Mouse (Mus musculus) liver, postnatal 0 days (tissue): ENCODE measurements around the gene Acvr1b. TPM values are rescaled to one million over a fixed set of nuclear protein-coding genes. Genes with fewer than 3 reads are reported as not detected.
A peak's percentile ranks its signal among the peaks of the same experiment; 100 is the strongest.

Source experiments
- ATAC-seq: fragments of 200-750 bp; cut with Nextera tagmentation; 2 replicates; pipeline ENCODE4 v1.8.0; 2017; ENCODE audit warnings: mild to moderate bottlenecking, moderate library complexity
- DNase-seq: peaks from one replicate; pipeline ENCODE4 v3.0.0-alpha.2; 2016
- H3K27ac ChIP-seq: fragments of 300-500 bp; sonication (generic); 2 replicates; pipeline ENCODE4 v1.5.1; 2014; ENCODE audit warnings: antibody characterized with exemption, moderate library complexity, mild to moderate bottlenecking, low read depth
- H3K27me3 ChIP-seq: fragments of 300-500 bp; sonication (generic); 2 replicates; pipeline ENCODE4 v1.6.1; 2014; ENCODE audit warnings: low read length, control low read depth, mixed read lengths; ENCODE audit not compliant: insufficient read depth
- H3K36me3 ChIP-seq: fragments of 300-500 bp; sonication (generic); replicated peaks from 2 replicates; pipeline ENCODE4 v1.6.1; 2014; ENCODE audit warnings: mild to moderate bottlenecking, control low read depth, low read length, moderate library complexity, mixed read lengths; ENCODE audit not compliant: insufficient read depth
- H3K4me1 ChIP-seq: fragments of 300-500 bp; sonication (generic); 2 replicates; pipeline ENCODE4 v1.6.1; 2014; ENCODE audit warnings: antibody characterized with exemption, mild to moderate bottlenecking, control low read depth; ENCODE audit not compliant: insufficient read depth
- H3K4me2 ChIP-seq: fragments of 300-500 bp; sonication (generic); 2 replicates; pipeline ENCODE4 v1.6.1; 2014; ENCODE audit warnings: low read depth, mild to moderate bottlenecking, low read length, moderate library complexity, mixed read lengths
- H3K4me3 ChIP-seq: fragments of 300-500 bp; sonication (generic); 2 replicates; pipeline ENCODE4 v1.5.1; 2014; ENCODE audit warnings: low read depth, low read length
- H3K9ac ChIP-seq: fragments of 300-500 bp; sonication (generic); replicated peaks from 2 replicates; pipeline ENCODE4 v1.6.1; 2014; ENCODE audit warnings: mild to moderate bottlenecking, moderate library complexity
- H3K9me3 ChIP-seq: fragments of 300-500 bp; sonication (generic); 2 replicates; pipeline ENCODE4 v1.6.1; 2016; ENCODE audit warnings: mild to moderate bottlenecking, control low read depth, low read length, mixed read lengths
- CTCF ChIP-seq: sonication (generic); IDR thresholded peaks from 2 replicates; pipeline ENCODE4 v1.5.1; 2016; ENCODE audit warnings: antibody characterized with exemption, low read depth
- EP300 ChIP-seq: IDR thresholded peaks from 2 replicates; pipeline ENCODE4 v1.6.1; 2016; ENCODE audit warnings: antibody characterized with exemption, low read depth, mild to moderate bottlenecking
- WGBS: fragments of 180-500 bp; shearing (Covaris S2); extraction: QIAGEN DNeasy Blood & Tissue Kit; methylation state at CpG from one replicate; pipeline ENCODE4 v1.1.7; 2014; ENCODE audit not compliant: insufficient replicate concordance; 5-methylcytosine and 5-hydroxymethylcytosine counted together
- polyA plus RNA-seq: library from polyadenylated mRNA; unstranded; fragments of >200 nt; fragmentation: Nextera tagmentation; extraction: Ambion mirVana; gene quantifications from 2 replicates; pipeline ENCODE4 v1.2.1, GENCODE M21; 2015

Acvr1b gene
- polyA plus RNA-seq, 1 experiment from 2014 or later, result 2.2 TPM

GRCm38 (mm10) chr15:101204781-101205180, 30.9 kb downstream of the Acvr1b start:
- ATAC-seq (no peak), DNase-seq (no peak)
- H3K27me3 ChIP-seq, result no peaks in the 10 kb centered on the region
- 80% methylated on average over 7 of the region's 7 CpGs for WGBS
- H3K4me3 ChIP-seq, result no peak overlapping the region
- no peak overlapping the region for H3K9ac ChIP-seq
- TF ChIP-seq EP300, result no peak
- TF ChIP-seq CTCF, result no peak
- no peaks in the 10 kb centered on the region for H3K4me1 ChIP-seq
- no peaks in the 10 kb centered on the region for H3K9me3 ChIP-seq
- H3K4me2 ChIP-seq, result no peak overlapping the region
- no peak overlapping the region for H3K27ac ChIP-seq
- peaks cover 46% of the 10 kb centered on the region for H3K36me3 ChIP-seq

GRCm38 (mm10) chr15:101210228-101210627, 36.4 kb downstream of the Acvr1b start:
- peaks cover 27% of the 10 kb centered on the region for H3K36me3 ChIP-seq
- 66% methylated on average over 6 of the region's 6 CpGs for WGBS
- H3K27me3 ChIP-seq, result no peaks in the 10 kb centered on the region
- no peak overlapping the region for H3K4me3 ChIP-seq
- no peak overlapping the region for H3K27ac ChIP-seq
- H3K4me1 ChIP-seq, result no peaks in the 10 kb centered on the region
- H3K4me2 ChIP-seq, result no peak overlapping the region
- DNase-seq (peak; percentile 72), ATAC-seq (no peak)
- TF ChIP-seq CTCF (peak; percentile 79), EP300 (no peak)
- no peaks in the 10 kb centered on the region for H3K9me3 ChIP-seq
- H3K9ac ChIP-seq, result no peak overlapping the region

DNA sequence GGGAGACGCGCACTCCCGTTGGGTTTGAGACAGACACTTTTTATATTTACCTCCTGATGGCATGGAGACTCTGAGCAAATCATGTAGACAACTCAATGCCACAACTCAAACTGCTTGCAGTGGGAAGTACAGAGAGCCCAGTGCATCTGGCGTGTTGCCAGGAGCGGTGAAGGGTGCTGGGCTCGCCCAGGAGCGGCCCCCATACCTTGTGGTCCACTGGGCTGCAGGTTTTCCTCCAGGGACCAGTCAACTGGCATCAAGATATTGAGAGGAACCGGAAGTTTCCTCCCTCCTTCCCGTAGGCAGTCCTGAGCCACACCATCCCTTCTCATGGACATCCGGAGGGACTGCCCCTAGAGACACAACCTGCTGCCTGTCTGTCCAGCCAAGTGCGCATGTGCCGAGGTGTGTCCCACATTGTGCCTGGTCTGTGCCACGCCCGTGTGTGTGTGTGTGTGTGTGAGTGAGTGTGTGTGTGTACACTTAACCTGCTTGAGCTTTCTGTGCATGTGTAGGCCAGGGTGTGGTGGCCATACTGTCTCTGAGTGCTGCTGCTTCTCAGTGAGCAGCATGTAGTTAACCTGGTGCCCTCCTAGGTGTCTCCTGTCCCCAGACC, 37.2 kb downstream of the Acvr1b start:
- no peaks in the 10 kb centered on the region for H3K4me1 ChIP-seq
- H3K27me3 ChIP-seq, result no peaks in the 10 kb centered on the region
- DNase-seq (no peak), ATAC-seq (no peak)
- no peak overlapping the region for H3K9ac ChIP-seq
- peaks cover 23% of the 10 kb centered on the region for H3K36me3 ChIP-seq
- H3K9me3 ChIP-seq, result no peaks in the 10 kb centered on the region
- WGBS, result 85% methylated on average over 14 of the region's 14 CpGs
- H3K4me3 ChIP-seq, result no peak overlapping the region
- H3K4me2 ChIP-seq, result no peak overlapping the region
- H3K27ac ChIP-seq, result no peak overlapping the region
- no peak for TF ChIP-seq EP300
- TF ChIP-seq CTCF, result no peak

DNA sequence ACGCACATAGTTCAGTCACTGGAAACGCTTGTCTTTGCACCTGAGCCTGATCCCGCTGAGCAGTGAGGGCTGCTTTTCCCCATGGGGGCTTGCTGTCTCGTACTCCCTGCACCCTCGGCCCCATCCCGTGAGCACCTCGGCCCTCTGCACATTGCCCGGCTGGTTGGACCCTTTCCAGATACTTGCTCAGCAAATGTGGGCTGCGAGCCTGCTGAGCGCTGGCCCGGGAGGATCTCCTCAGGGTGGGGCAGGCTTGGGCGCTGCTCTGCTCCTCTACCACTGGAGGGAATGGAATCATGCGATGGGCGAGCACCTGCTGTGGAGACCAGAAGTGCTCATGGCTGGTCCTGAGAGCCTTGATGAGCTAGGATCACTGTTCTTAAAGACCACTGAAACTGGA, 38.6 kb downstream of the Acvr1b start:
- DNase-seq (peak; percentile 46), ATAC-seq (no peak)
- H3K9ac ChIP-seq, result no peak overlapping the region
- H3K27me3 ChIP-seq, result no peaks in the 10 kb centered on the region
- H3K36me3 ChIP-seq, result peaks cover 19% of the 10 kb centered on the region
- no peak overlapping the region for H3K4me2 ChIP-seq
- WGBS, result 70% methylated on average over 14 of the region's 14 CpGs
- no peak for TF ChIP-seq EP300
- H3K9me3 ChIP-seq, result no peaks in the 10 kb centered on the region
- no peak overlapping the region for H3K4me3 ChIP-seq
- no peaks in the 10 kb centered on the region for H3K4me1 ChIP-seq
- H3K27ac ChIP-seq, result no peak overlapping the region

DNA sequence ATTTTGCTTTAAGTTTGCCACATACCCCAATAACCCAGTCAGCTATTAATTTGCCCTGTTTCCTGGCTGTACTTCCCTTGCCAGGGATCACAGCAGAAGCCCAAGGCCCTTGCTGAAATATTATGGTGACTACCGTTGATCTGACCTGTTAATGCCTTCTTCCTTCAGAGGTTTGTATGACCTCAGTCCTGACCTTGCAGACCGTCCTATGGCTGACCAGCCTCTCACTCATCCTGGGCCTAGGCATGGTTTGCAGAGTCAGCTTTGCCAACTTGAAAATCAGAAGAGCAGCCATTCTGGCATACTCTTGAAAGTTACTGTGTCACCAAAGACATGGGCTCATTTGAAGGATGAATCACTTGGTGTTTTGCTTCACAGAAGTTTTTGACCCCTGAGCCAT, 41.3 kb downstream of the Acvr1b start:
- DNase-seq, result no peak
- no peak for ATAC-seq
- Histone ChIP-seq H3K4me2 (no peak overlapping the region), H3K36me3 (peaks cover 11% of the 10 kb centered on the region), H3K4me1 (no peaks in the 10 kb centered on the region), H3K27me3 (no peaks in the 10 kb centered on the region), H3K27ac (no peak overlapping the region), H3K9ac (no peak overlapping the region), H3K4me3 (no peak overlapping the region), H3K9me3 (no peaks in the 10 kb centered on the region)
- TF ChIP-seq EP300, result no peak
- TF ChIP-seq CTCF, result no peak
- WGBS, result 66% methylated on average over 2 of the region's 2 CpGs

- no peak overlapping the region for H3K4me2 ChIP-seq
- DNase-seq (no peak), ATAC-seq (no peak)
- no peak overlapping the region for H3K4me3 ChIP-seq
- peaks cover 5% of the 10 kb centered on the region for H3K36me3 ChIP-seq
- H3K9ac ChIP-seq, result no peak overlapping the region
- no peaks in the 10 kb centered on the region for H3K9me3 ChIP-seq
- no peak overlapping the region for H3K27ac ChIP-seq
- WGBS, result 75% methylated on average over 4 of the region's 4 CpGs
- no peak for TF ChIP-seq CTCF
- no peak for TF ChIP-seq EP300
- H3K27me3 ChIP-seq, result no peaks in the 10 kb centered on the region
- H3K4me1 ChIP-seq, result no peaks in the 10 kb centered on the region
These were observed 42.2 kb downstream of the Acvr1b start for GRCm38 (mm10) chr15:101216036-101216435.

DNA sequence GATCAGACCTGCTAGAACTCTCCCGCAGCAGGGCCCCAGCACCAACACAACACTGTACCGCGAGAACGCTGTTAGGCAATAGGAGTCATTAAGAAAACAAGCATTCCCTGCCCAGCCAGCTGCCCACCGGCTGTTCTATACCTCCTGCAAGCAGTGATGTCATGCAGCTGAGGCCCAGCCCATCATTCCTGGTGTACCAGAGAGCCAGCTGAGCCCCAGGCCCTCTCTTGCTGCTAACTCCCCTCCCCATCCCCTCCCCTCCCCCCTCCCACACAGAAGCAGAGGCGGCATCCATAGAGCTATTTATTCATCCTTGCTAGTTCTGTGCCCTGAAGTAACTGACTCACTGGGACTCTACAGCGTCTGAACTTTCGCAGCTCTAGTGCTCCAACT, 47.0 kb downstream of the Acvr1b start:
- Histone ChIP-seq H3K4me2 (no peak overlapping the region), H3K27me3 (peaks cover 41% of the 10 kb centered on the region), H3K36me3 (no peaks in the 10 kb centered on the region), H3K9ac (no peak overlapping the region), H3K4me3 (no peak overlapping the region), H3K9me3 (no peaks in the 10 kb centered on the region), H3K27ac (no peak overlapping the region), H3K4me1 (peaks cover 12% of the 10 kb centered on the region; the same call in 1 of the 2 replicates)
- ATAC-seq (peak; percentile 54), DNase-seq (no peak)
- TF ChIP-seq EP300 (no peak), CTCF (no peak)
- WGBS, result 28% methylated on average over 8 of the region's 8 CpGs
